Mouse (Mus musculus): ENCODE results near the gene Slc6a16.

- no peak for TF ChIP-seq CTCF (IDR thresholded peaks at IDR 0.05; ENCODE audit: borderline replicate concordance, extremely low read depth, insufficient read depth, insufficient read length)
- no peak for TF ChIP-seq POLR2A (IDR thresholded peaks at IDR 0.05; ENCODE audit: borderline replicate concordance, extremely low read depth, insufficient read depth, insufficient read length, poor library complexity, severe bottlenecking)
Observed at GRCm38 (mm10) chr7:45191803-45192363, 49.0 kb upstream of the Slc6a16 start.

All from brain, embryonic 14.5 days (tissue).